Mouse (Mus musculus) liver, embryonic 11.5 days (tissue): Measurements from ENCODE around the gene Inf2. TPM values are rescaled to one million over a fixed set of nuclear protein-coding genes. Genes with fewer than 3 reads are reported as not detected.
A peak's percentile ranks its signal among the peaks of the same experiment; 100 is the strongest.

ENCODE experiments used
- ATAC-seq: fragments of 200-750 bp; cut with Nextera tagmentation; replicated peaks from 2 replicates; pipeline ENCODE4 v1.8.0; 2017; ENCODE audit warnings: moderate number of reproducible peaks, mild to moderate bottlenecking, moderate TSS enrichment, moderate library complexity; ENCODE audit not compliant: low FRiP score
- DNase-seq: peaks from one replicate; pipeline ENCODE4 v3.0.0-alpha.2; 2017; ENCODE audit warnings: low spot score
- H3K27ac ChIP-seq: fragments of 300-500 bp; sonication (generic); 2 replicates; pipeline ENCODE4 v1.5.1; 2014; ENCODE audit warnings: mild to moderate bottlenecking, low read depth, low read length, control low read depth
- H3K27me3 ChIP-seq: fragments of 300-500 bp; sonication (generic); replicated peaks from 2 replicates; pipeline ENCODE4 v1.6.1; 2014; ENCODE audit warnings: low read length, mixed read lengths; ENCODE audit not compliant: control insufficient read depth, insufficient read depth
- H3K36me3 ChIP-seq: fragments of 300-500 bp; sonication (generic); 2 replicates; pipeline ENCODE4 v1.6.1; 2014; ENCODE audit warnings: mild to moderate bottlenecking, low read length, moderate library complexity, mixed read lengths; ENCODE audit not compliant: control insufficient read depth, insufficient read depth
- H3K4me1 ChIP-seq: fragments of 300-500 bp; sonication (generic); replicated peaks from 2 replicates; pipeline ENCODE4 v1.6.1; 2014; ENCODE audit warnings: low read length, mixed read lengths; ENCODE audit not compliant: control insufficient read depth, insufficient read depth
- H3K4me2 ChIP-seq: fragments of 300-500 bp; sonication (generic); 2 replicates; pipeline ENCODE4 v1.6.1; 2014; ENCODE audit warnings: mild to moderate bottlenecking, control low read depth, moderate library complexity
- H3K4me3 ChIP-seq: fragments of 300-500 bp; sonication (generic); 2 replicates; pipeline ENCODE4 v1.5.1; 2014; ENCODE audit warnings: low read depth, low read length, control low read depth
- H3K9ac ChIP-seq: fragments of 300-500 bp; sonication (generic); 2 replicates; pipeline ENCODE4 v1.6.1; 2014; ENCODE audit warnings: low read depth, low read length, control low read depth
- H3K9me3 ChIP-seq: fragments of 300-500 bp; sonication (generic); 2 replicates; pipeline ENCODE4 v1.6.1; 2016; ENCODE audit warnings: low read length, inconsistent platforms, mixed read lengths; ENCODE audit not compliant: control insufficient read depth
- WGBS: fragments of 180-500 bp; shearing (Covaris S2); extraction: QIAGEN DNeasy Blood & Tissue Kit; methylation state at CpG from one replicate; pipeline ENCODE4 v1.1.7; 2014; 5-methylcytosine and 5-hydroxymethylcytosine counted together
- polyA plus RNA-seq: library from polyadenylated mRNA; unstranded; fragments of >200 nt; fragmentation: Nextera tagmentation; extraction: Ambion mirVana; gene quantifications from 2 replicates; pipeline ENCODE4 v1.2.1, GENCODE M21; 2014

The Inf2 gene
- polyA plus RNA-seq, 1 experiment from 2014 or later, result 6.5 TPM

- WGBS, result 53% methylated on average over 8 of the region's 8 CpGs
- ATAC-seq (no peak), DNase-seq (no peak)
- peak overlapping the region; percentile 68 for H3K9ac ChIP-seq
- peak overlapping the region; percentile 95 for H3K4me2 ChIP-seq
- H3K27me3 ChIP-seq, result no peaks in the 10 kb centered on the region; the same call in 1 of the 2 replicates
- H3K9me3 ChIP-seq, result no peaks in the 10 kb centered on the region
- H3K4me3 ChIP-seq, result peak overlapping the region; percentile 64
- no peak overlapping the region for H3K27ac ChIP-seq
- H3K36me3 ChIP-seq, result no peaks in the 10 kb centered on the region; the same call in 1 of the 2 replicates
- H3K4me1 ChIP-seq, result peaks cover 42% of the 10 kb centered on the region
Observed at GRCm38 (mm10) chr12:112589491-112590191, 1.1 kb downstream of the Inf2 start.

GRCm38 (mm10) chr12:112590566-112591239 is 2.1 kb downstream of the Inf2 start:
- DNase-seq (no peak), ATAC-seq (no peak)
- Histone ChIP-seq H3K4me3 (no peak overlapping the region), H3K36me3 (no peaks in the 10 kb centered on the region; the same call in 1 of the 2 replicates), H3K27ac (no peak overlapping the region), H3K9me3 (no peaks in the 10 kb centered on the region), H3K9ac (no peak overlapping the region), H3K27me3 (no peaks in the 10 kb centered on the region; the same call in 1 of the 2 replicates), H3K4me1 (peaks cover 52% of the 10 kb centered on the region), H3K4me2 (peak overlapping the region; percentile 95)
- 80% methylated on average over 8 of the region's 8 CpGs for WGBS

GRCm38 (mm10) chr12:112591240-112591639 is 2.7 kb downstream of the Inf2 start:
- DNase-seq, result no peak
- H3K9me3 ChIP-seq, result no peaks in the 10 kb centered on the region
- WGBS, result 84% methylated on average over 5 of the region's 5 CpGs
- H3K9ac ChIP-seq, result no peak overlapping the region
- no peaks in the 10 kb centered on the region; the same call in 1 of the 2 replicates for H3K36me3 ChIP-seq
- no peak overlapping the region for H3K4me3 ChIP-seq
- H3K4me2 ChIP-seq, result no peak overlapping the region
- no peaks in the 10 kb centered on the region; the same call in 1 of the 2 replicates for H3K27me3 ChIP-seq
- no peak overlapping the region for H3K27ac ChIP-seq
- ATAC-seq, result no peak
- peaks cover 51% of the 10 kb centered on the region for H3K4me1 ChIP-seq

GRCm38 (mm10) chr12:112591730-112592129 is 3.1 kb downstream of the Inf2 start:
- Histone ChIP-seq H3K4me3 (no peak overlapping the region), H3K4me1 (peaks cover 50% of the 10 kb centered on the region), H3K9me3 (no peaks in the 10 kb centered on the region), H3K36me3 (no peaks in the 10 kb centered on the region; the same call in 1 of the 2 replicates), H3K27me3 (no peaks in the 10 kb centered on the region; the same call in 1 of the 2 replicates), H3K27ac (no peak overlapping the region), H3K9ac (no peak overlapping the region), H3K4me2 (no peak overlapping the region)
- DNase-seq, result no peak
- ATAC-seq, result no peak
- 81% methylated on average over 3 of the region's 3 CpGs for WGBS

- 70% methylated on average over 21 of the region's 21 CpGs for WGBS
- Histone ChIP-seq H3K27ac (0 out of 2 replicates have a peak overlapping the region, but pooled peaks have one; percentile 2), H3K4me3 (no peak overlapping the region), H3K9me3 (no peaks in the 10 kb centered on the region), H3K4me1 (peaks cover 52% of the 10 kb centered on the region), H3K4me2 (no peak overlapping the region; the same call in 1 of the 2 replicates), H3K36me3 (no peaks in the 10 kb centered on the region; the same call in 1 of the 2 replicates), H3K27me3 (no peaks in the 10 kb centered on the region; the same call in 1 of the 2 replicates), H3K9ac (peak overlapping the region; percentile 22; the same call in 1 of the 2 replicates)
- ATAC-seq (no peak), DNase-seq (no peak)
Observed at GRCm38 (mm10) chr12:112592985-112593734, 4.6 kb downstream of the Inf2 start.

- peaks cover 57% of the 10 kb centered on the region for H3K4me1 ChIP-seq
- no peak for DNase-seq
Observed at GRCm38 (mm10) chr12:112593951-112594915, 5.6 kb downstream of the Inf2 start.

GRCm38 (mm10) chr12:112594989-112595388 is 6.4 kb downstream of the Inf2 start:
- Histone ChIP-seq H3K4me2 (no peak overlapping the region; the same call in 1 of the 2 replicates), H3K27me3 (no peaks in the 10 kb centered on the region; the same call in 1 of the 2 replicates), H3K27ac (peak overlapping the region; percentile 16; the same call in 1 of the 2 replicates), H3K9me3 (no peaks in the 10 kb centered on the region), H3K9ac (peak overlapping the region; percentile 32; the same call in 1 of the 2 replicates), H3K36me3 (peaks cover under 1% of the 10 kb centered on the region; the same call in 1 of the 2 replicates), H3K4me3 (no peak overlapping the region), H3K4me1 (peaks cover 58% of the 10 kb centered on the region)
- no peak for ATAC-seq
- WGBS, result 42% methylated on average over 4 of the region's 4 CpGs
- no peak for DNase-seq

More at GRCm38 (mm10) chr12:112593951-112594915, 5.6 kb downstream of the Inf2 start:
- H3K27ac ChIP-seq, result peak overlapping the region; percentile 2; the same call in 1 of the 2 replicates
- ATAC-seq, result no peak
- H3K36me3 ChIP-seq, result no peaks in the 10 kb centered on the region; the same call in 1 of the 2 replicates
- H3K4me3 ChIP-seq, result no peak overlapping the region
- 0 out of 2 replicates have a peak overlapping the region, but pooled peaks have one; percentile 9 for H3K9ac ChIP-seq
- peak overlapping the region; percentile 12 for H3K4me2 ChIP-seq
- H3K9me3 ChIP-seq, result no peaks in the 10 kb centered on the region
- no peaks in the 10 kb centered on the region; the same call in 1 of the 2 replicates for H3K27me3 ChIP-seq
- 56% methylated on average over 16 of the region's 16 CpGs for WGBS
